Mouse (Mus musculus): Measurements from ENCODE around the gene 2900026A02Rik. TPM values are rescaled to one million over a fixed set of nuclear protein-coding genes. Genes with fewer than 3 reads are reported as not detected.
A peak's percentile ranks its signal among the peaks of the same experiment; 100 is the strongest.

2900026A02Rik gene
- polyA plus RNA-seq, 1 experiment from 2014 or later: 9.2 TPM

DNA sequence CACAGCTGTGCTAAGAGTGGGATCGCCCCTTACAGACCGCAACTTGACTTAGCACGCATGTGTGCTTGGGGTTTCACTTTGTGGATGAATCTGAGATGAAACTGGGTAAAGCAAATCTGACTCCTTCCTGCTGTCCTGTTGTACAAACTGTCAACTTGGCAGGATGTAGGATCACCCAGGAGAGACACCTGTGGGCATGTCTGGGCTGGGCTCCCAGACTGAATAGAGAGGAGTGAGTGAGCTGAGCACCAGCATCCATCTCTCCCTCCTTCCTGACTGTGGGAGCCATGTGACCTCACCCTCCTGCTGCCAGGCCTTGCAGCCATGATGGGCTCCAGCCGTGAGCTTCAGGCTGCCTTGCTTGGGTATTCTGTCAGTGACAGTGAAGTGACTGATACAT is 115.6 kb downstream of the 2900026A02Rik start:
- no peaks in the 10 kb centered on the region for H3K36me3 ChIP-seq (ENCODE audit: control insufficient read depth, insufficient read depth, low read length)
- 0 out of 2 replicates have a peak, but pooled peaks have one; percentile 8 for ATAC-seq (ENCODE audit: low read depth)
- H3K4me1 ChIP-seq (ENCODE audit: control insufficient read depth, insufficient read depth, low read length): no peaks in the 10 kb centered on the region
- no peak for DNase-seq (ENCODE audit: low spot score)
- H3K4me2 ChIP-seq (ENCODE audit: low read depth, low read length): no peak overlapping the region
- no peak overlapping the region for H3K4me3 ChIP-seq (ENCODE audit: low read depth, low read length)
- no peaks in the 10 kb centered on the region for H3K27me3 ChIP-seq (replicated peaks; ENCODE audit: control insufficient read depth, insufficient read depth, low read length)
- H3K9ac ChIP-seq (ENCODE audit: low read depth, low read length): no peak overlapping the region
- H3K9me3 ChIP-seq (ENCODE audit: control insufficient read depth, low read length): no peaks in the 10 kb centered on the region
- WGBS: 75% methylated on average over 4 of the region's 4 CpGs
- H3K27ac ChIP-seq (replicated peaks; ENCODE audit: low read depth, low read length): no peak overlapping the region

DNA sequence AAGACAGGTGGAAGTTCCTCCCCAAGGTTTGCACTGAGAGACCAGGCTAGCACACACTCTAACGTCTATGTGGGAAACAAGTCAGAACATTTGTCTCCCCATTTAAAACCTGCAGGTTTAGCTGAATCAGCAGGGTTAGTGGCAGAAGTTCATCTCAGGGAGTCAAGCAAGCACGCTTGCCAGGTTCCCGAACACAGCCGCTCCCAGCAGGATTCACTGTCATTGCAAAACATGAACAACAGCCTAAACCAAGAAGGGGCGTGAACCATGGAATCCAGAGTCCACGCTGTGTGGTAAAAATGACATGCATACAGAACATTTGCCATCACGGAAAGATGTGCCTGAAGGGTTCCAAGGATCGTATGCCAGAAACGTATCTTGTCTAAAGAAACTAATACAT is 116.0 kb downstream of the 2900026A02Rik start:
- no peaks in the 10 kb centered on the region for H3K27me3 ChIP-seq (replicated peaks; ENCODE audit: control insufficient read depth, insufficient read depth, low read length)
- H3K4me2 ChIP-seq (ENCODE audit: low read depth, low read length): no peak overlapping the region
- no peaks in the 10 kb centered on the region for H3K9me3 ChIP-seq (ENCODE audit: control insufficient read depth, low read length)
- H3K27ac ChIP-seq (replicated peaks; ENCODE audit: low read depth, low read length): no peak overlapping the region
- DNase-seq (ENCODE audit: low spot score): peak; percentile 35
- no peak overlapping the region for H3K9ac ChIP-seq (ENCODE audit: low read depth, low read length)
- H3K4me1 ChIP-seq (ENCODE audit: control insufficient read depth, insufficient read depth, low read length): no peaks in the 10 kb centered on the region
- H3K36me3 ChIP-seq (ENCODE audit: control insufficient read depth, insufficient read depth, low read length): no peaks in the 10 kb centered on the region
- WGBS: 79% methylated on average over 9 of the region's 9 CpGs
- no peak for ATAC-seq (ENCODE audit: low read depth)
- no peak overlapping the region for H3K4me3 ChIP-seq (ENCODE audit: low read depth, low read length)

DNA sequence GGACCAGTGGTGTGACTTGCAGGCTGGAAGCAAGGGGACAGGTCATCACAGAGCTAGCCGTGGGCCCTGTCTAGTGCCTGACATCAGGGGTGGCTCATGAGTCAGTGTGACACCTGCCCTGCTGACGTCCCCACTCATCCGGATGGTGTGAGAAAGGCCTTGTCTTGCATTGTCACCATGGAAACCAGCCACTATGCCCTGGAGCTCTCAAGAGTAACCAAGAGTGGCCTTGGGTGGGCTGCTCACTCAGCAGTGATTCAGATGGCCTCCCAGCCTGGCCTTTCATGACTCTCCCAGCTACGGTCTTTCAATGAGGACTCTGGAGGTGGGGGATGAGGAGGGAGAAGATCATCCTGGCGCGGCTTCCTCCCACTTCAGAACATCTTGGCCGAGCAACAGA is 118.6 kb downstream of the 2900026A02Rik start:
- Histone ChIP-seq H3K9me3 (ENCODE audit: control insufficient read depth, low read length) (no peaks in the 10 kb centered on the region), H3K4me2 (ENCODE audit: low read depth, low read length) (no peak overlapping the region), H3K9ac (ENCODE audit: low read depth, low read length) (no peak overlapping the region), H3K4me3 (ENCODE audit: low read depth, low read length) (no peak overlapping the region), H3K27ac (replicated peaks; ENCODE audit: low read depth, low read length) (no peak overlapping the region), H3K4me1 (ENCODE audit: control insufficient read depth, insufficient read depth, low read length) (no peaks in the 10 kb centered on the region), H3K36me3 (ENCODE audit: control insufficient read depth, insufficient read depth, low read length) (no peaks in the 10 kb centered on the region), H3K27me3 (replicated peaks; ENCODE audit: control insufficient read depth, insufficient read depth, low read length) (no peaks in the 10 kb centered on the region)
- DNase-seq (ENCODE audit: low spot score) (no peak), ATAC-seq (ENCODE audit: low read depth) (no peak)
- 77% methylated on average over 7 of the region's 7 CpGs for WGBS

DNA sequence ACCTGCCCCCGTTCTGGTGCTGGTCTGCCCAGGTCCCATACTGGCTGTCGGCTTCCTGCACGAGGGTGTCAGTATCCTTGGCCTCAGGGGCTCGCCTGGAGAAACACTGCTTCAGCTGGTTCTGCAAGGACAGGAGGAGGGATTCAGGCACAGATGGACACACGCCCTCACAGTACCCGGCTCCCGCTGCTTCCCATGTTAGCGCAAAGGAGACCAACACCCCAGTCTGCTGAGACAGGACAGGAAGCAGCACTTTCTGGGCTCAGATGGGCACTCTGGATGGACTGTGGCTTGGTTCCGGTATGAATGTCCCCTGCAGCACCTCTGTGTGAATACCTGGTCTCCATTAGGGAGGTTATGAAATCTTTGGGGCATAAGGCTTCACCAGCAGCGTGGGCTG is 119.6 kb downstream of the 2900026A02Rik start:
- Histone ChIP-seq H3K27ac (replicated peaks; ENCODE audit: low read depth, low read length) (no peak overlapping the region), H3K4me2 (ENCODE audit: low read depth, low read length) (no peak overlapping the region), H3K36me3 (ENCODE audit: control insufficient read depth, insufficient read depth, low read length) (no peaks in the 10 kb centered on the region), H3K9me3 (ENCODE audit: control insufficient read depth, low read length) (no peaks in the 10 kb centered on the region), H3K4me3 (ENCODE audit: low read depth, low read length) (no peak overlapping the region), H3K27me3 (replicated peaks; ENCODE audit: control insufficient read depth, insufficient read depth, low read length) (no peaks in the 10 kb centered on the region), H3K9ac (ENCODE audit: low read depth, low read length) (no peak overlapping the region), H3K4me1 (ENCODE audit: control insufficient read depth, insufficient read depth, low read length) (no peaks in the 10 kb centered on the region)
- ATAC-seq (ENCODE audit: low read depth) (no peak), DNase-seq (ENCODE audit: low spot score) (no peak)
- WGBS: 78% methylated on average over 10 of the region's 10 CpGs

DNA sequence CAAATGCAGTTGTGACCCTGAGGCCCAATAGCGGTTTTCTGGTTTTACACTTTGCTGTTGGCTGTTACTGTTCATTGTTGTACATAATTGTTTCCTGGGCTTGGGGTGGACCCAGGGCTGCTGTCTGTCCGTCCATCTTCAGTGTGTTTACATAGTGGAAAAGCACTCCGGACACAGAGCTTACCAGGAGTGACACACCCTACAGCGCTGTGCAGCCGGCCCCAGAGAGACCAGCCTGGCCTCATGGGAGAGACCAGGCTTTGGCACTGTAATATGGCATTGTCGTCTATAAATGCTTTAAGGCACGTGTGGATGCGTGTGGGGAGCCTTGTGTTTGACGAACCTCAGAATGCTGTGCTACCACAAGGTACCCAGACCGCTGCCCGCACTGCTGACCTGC is 120.6 kb downstream of the 2900026A02Rik start:
- Histone ChIP-seq H3K4me2 (ENCODE audit: low read depth, low read length) (no peak overlapping the region), H3K4me3 (ENCODE audit: low read depth, low read length) (no peak overlapping the region), H3K9ac (ENCODE audit: low read depth, low read length) (no peak overlapping the region), H3K9me3 (ENCODE audit: control insufficient read depth, low read length) (no peaks in the 10 kb centered on the region), H3K27me3 (replicated peaks; ENCODE audit: control insufficient read depth, insufficient read depth, low read length) (no peaks in the 10 kb centered on the region), H3K27ac (replicated peaks; ENCODE audit: low read depth, low read length) (no peak overlapping the region), H3K4me1 (ENCODE audit: control insufficient read depth, insufficient read depth, low read length) (no peaks in the 10 kb centered on the region), H3K36me3 (ENCODE audit: control insufficient read depth, insufficient read depth, low read length) (no peaks in the 10 kb centered on the region)
- DNase-seq (ENCODE audit: low spot score) (no peak), ATAC-seq (ENCODE audit: low read depth) (no peak)
- WGBS: 78% methylated on average over 11 of the region's 11 CpGs

DNA sequence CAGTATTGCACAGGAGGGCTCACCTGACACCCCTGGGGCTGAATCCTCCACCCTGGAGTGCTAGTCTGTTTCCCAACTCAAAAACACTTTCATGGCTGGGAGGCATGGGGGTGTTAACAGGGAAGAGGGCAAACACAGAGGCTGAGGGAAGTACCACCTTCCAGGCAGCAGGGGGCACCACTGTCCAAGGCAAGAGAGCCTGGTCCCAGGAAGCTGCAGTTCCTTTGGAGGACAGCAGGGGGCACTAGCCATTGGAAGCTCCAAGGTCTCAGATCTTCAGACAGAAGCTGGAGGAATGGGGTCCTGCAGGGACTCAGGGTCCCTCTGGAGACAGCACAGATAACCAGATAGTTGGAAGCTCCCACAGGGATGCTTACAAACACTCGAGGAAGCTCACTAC is 121.5 kb downstream of the 2900026A02Rik start:
- Histone ChIP-seq H3K4me3 (ENCODE audit: low read depth, low read length) (no peak overlapping the region), H3K27me3 (replicated peaks; ENCODE audit: control insufficient read depth, insufficient read depth, low read length) (no peaks in the 10 kb centered on the region), H3K4me1 (ENCODE audit: control insufficient read depth, insufficient read depth, low read length) (no peaks in the 10 kb centered on the region), H3K4me2 (ENCODE audit: low read depth, low read length) (no peak overlapping the region), H3K36me3 (ENCODE audit: control insufficient read depth, insufficient read depth, low read length) (no peaks in the 10 kb centered on the region), H3K9me3 (ENCODE audit: control insufficient read depth, low read length) (no peaks in the 10 kb centered on the region), H3K9ac (ENCODE audit: low read depth, low read length) (no peak overlapping the region), H3K27ac (replicated peaks; ENCODE audit: low read depth, low read length) (no peak overlapping the region)
- DNase-seq (ENCODE audit: low spot score) (peak; percentile 87), ATAC-seq (ENCODE audit: low read depth) (peak; percentile 67; the same call in 1 of the 2 replicates)
- WGBS: 0% methylated on average over 1 of the region's 1 CpGs

DNA sequence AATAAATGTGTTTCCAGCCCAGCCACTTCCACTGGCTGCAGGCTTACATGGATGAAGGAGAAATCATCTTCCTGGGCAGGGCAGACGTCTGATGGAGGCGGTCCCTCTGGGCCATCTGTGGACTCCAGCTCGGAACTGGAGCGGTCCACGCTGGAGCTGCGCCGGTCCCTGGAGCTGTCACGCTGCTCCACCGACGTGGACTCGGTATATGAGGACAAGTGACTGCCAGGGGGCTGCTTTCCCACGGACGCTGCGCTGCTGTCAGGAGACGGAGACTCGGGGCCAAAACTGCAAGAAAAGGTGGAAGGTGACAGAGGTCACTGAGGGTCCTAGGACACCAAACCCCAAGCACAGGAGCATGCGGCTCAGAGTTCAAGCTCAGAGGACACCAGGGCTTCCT is 123.5 kb downstream of the 2900026A02Rik start:
- no peaks in the 10 kb centered on the region for H3K27me3 ChIP-seq (replicated peaks; ENCODE audit: control insufficient read depth, insufficient read depth, low read length)
- no peak overlapping the region for H3K27ac ChIP-seq (replicated peaks; ENCODE audit: low read depth, low read length)
- no peaks in the 10 kb centered on the region for H3K4me1 ChIP-seq (ENCODE audit: control insufficient read depth, insufficient read depth, low read length)
- no peaks in the 10 kb centered on the region for H3K36me3 ChIP-seq (ENCODE audit: control insufficient read depth, insufficient read depth, low read length)
- WGBS: 84% methylated on average over 16 of the region's 17 CpGs
- H3K9me3 ChIP-seq (ENCODE audit: control insufficient read depth, low read length): no peaks in the 10 kb centered on the region
- DNase-seq (ENCODE audit: low spot score) (no peak), ATAC-seq (ENCODE audit: low read depth) (no peak)
- H3K9ac ChIP-seq (ENCODE audit: low read depth, low read length): no peak overlapping the region
- H3K4me2 ChIP-seq (ENCODE audit: low read depth, low read length): no peak overlapping the region
- H3K4me3 ChIP-seq (ENCODE audit: low read depth, low read length): no peak overlapping the region

DNA sequence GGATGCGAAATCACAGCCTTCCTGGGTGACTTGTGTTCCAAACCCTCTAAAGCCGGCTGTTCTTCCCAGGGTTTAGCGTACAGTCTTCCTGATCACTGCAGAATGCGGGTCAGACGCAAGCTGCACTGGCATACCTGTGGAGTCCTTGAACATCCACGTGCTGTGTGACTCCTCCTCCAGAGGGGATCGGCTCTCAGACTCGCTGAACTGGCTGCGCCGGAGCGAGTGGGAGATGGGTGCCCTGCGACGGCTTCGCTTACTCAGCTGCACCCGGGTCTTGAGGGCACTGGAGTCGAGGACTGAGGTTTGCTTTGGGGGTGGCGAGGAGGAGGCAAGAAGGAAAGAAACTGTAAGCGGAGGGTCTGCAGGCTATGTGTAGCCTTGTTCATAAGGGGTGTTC is 125.6 kb downstream of the 2900026A02Rik start:
- no peaks in the 10 kb centered on the region for H3K27me3 ChIP-seq (replicated peaks; ENCODE audit: control insufficient read depth, insufficient read depth, low read length)
- DNase-seq (ENCODE audit: low spot score): no peak
- H3K9ac ChIP-seq (ENCODE audit: low read depth, low read length): no peak overlapping the region
- no peak overlapping the region for H3K4me2 ChIP-seq (ENCODE audit: low read depth, low read length)
- H3K36me3 ChIP-seq (ENCODE audit: control insufficient read depth, insufficient read depth, low read length): no peaks in the 10 kb centered on the region
- no peak overlapping the region for H3K27ac ChIP-seq (replicated peaks; ENCODE audit: low read depth, low read length)
- H3K4me3 ChIP-seq (ENCODE audit: low read depth, low read length): no peak overlapping the region
- H3K9me3 ChIP-seq (ENCODE audit: control insufficient read depth, low read length): no peaks in the 10 kb centered on the region
- 87% methylated on average over 18 of the region's 18 CpGs for WGBS
- H3K4me1 ChIP-seq (ENCODE audit: control insufficient read depth, insufficient read depth, low read length): no peaks in the 10 kb centered on the region
- no peak for ATAC-seq (ENCODE audit: low read depth)

DNA sequence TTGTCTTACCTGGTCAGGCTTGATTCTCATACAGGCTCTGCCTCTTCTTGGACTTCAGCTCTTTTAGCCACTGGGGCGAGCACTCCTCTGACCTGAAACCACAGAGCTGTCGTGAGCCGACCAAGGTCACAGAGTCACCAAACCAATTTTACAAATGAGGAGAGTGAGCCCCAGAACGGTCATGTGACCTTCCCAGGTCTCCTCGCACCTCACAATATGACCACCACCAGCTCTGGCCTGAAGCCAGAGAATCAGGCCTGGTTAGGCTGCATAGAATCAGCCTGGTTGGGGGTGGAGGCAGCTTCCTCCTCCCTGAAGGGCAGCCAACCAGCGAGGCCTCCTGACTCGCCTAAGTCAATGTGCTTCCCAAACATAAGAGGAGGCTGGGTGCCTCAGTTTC is 128.6 kb downstream of the 2900026A02Rik start:
- Histone ChIP-seq H3K27me3 (replicated peaks; ENCODE audit: control insufficient read depth, insufficient read depth, low read length) (no peaks in the 10 kb centered on the region), H3K4me3 (ENCODE audit: low read depth, low read length) (no peak overlapping the region), H3K27ac (replicated peaks; ENCODE audit: low read depth, low read length) (no peak overlapping the region), H3K36me3 (ENCODE audit: control insufficient read depth, insufficient read depth, low read length) (no peaks in the 10 kb centered on the region), H3K9ac (ENCODE audit: low read depth, low read length) (no peak overlapping the region), H3K4me1 (ENCODE audit: control insufficient read depth, insufficient read depth, low read length) (no peaks in the 10 kb centered on the region), H3K9me3 (ENCODE audit: control insufficient read depth, low read length) (no peaks in the 10 kb centered on the region), H3K4me2 (ENCODE audit: low read depth, low read length) (no peak overlapping the region)
- WGBS: 74% methylated on average over 7 of the region's 7 CpGs
- DNase-seq (ENCODE audit: low spot score): no peak
- no peak for ATAC-seq (ENCODE audit: low read depth)

All from embryonic facial prominence, embryonic 14.5 days (tissue).